Mouse (Mus musculus): Measurements from ENCODE around the gene Clpb. TPM values are rescaled to one million over a fixed set of nuclear protein-coding genes. Genes with fewer than 3 reads are reported as not detected.

The Clpb gene
- polyA plus RNA-seq, 1 experiment from 2014 or later, result 43.9 TPM

- no peak overlapping the region for H3K4me2 ChIP-seq
- no peaks in the 10 kb centered on the region for H3K9me3 ChIP-seq
- no peak for ATAC-seq (ENCODE audit: low FRiP score)
- H3K27ac ChIP-seq, result no peak overlapping the region
- no peak overlapping the region for H3K4me3 ChIP-seq (replicated peaks)
- peaks cover 15% of the 10 kb centered on the region for H3K4me1 ChIP-seq
- 4% methylated on average over 1 of the region's 1 CpGs for WGBS
- no peaks in the 10 kb centered on the region; the same call in 1 of the 2 replicates for H3K36me3 ChIP-seq (replicated peaks)
- H3K27me3 ChIP-seq, result no peaks in the 10 kb centered on the region
- no peak overlapping the region for H3K9ac ChIP-seq
These were observed 76.2 kb downstream of the Clpb start for GRCm38 (mm10) chr7:101739602-101740001.

- H3K9me3 ChIP-seq, result no peaks in the 10 kb centered on the region
- no peak overlapping the region for H3K27ac ChIP-seq
- 86% methylated on average over 4 of the region's 4 CpGs for WGBS
- H3K4me1 ChIP-seq, result peaks cover 15% of the 10 kb centered on the region
- H3K4me2 ChIP-seq, result no peak overlapping the region
- no peak overlapping the region for H3K4me3 ChIP-seq (replicated peaks)
- no peaks in the 10 kb centered on the region for H3K36me3 ChIP-seq (replicated peaks)
- H3K9ac ChIP-seq, result no peak overlapping the region
- ATAC-seq (ENCODE audit: low FRiP score), result no peak
- no peaks in the 10 kb centered on the region for H3K27me3 ChIP-seq
These were observed 80.1 kb downstream of the Clpb start for GRCm38 (mm10) chr7:101743487-101743886.

- Histone ChIP-seq H3K36me3 (replicated peaks) (no peaks in the 10 kb centered on the region), H3K27me3 (no peaks in the 10 kb centered on the region), H3K9ac (no peak overlapping the region), H3K27ac (no peak overlapping the region), H3K4me3 (replicated peaks) (no peak overlapping the region), H3K4me2 (no peak overlapping the region), H3K4me1 (0 out of 2 replicates have a peak, but pooled peaks cover 4% of the 10 kb centered on the region), H3K9me3 (no peaks in the 10 kb centered on the region)
- ATAC-seq (ENCODE audit: low FRiP score), result no peak
- 91% methylated on average over 12 of the region's 12 CpGs for WGBS
These were observed 83.3 kb downstream of the Clpb start for GRCm38 (mm10) chr7:101746559-101747334.

GRCm38 (mm10) chr7:101750268-101750667 is 86.8 kb downstream of the Clpb start:
- Histone ChIP-seq H3K4me3 (replicated peaks) (no peak overlapping the region), H3K36me3 (replicated peaks) (0 out of 2 replicates have a peak, but pooled peaks cover 6% of the 10 kb centered on the region), H3K4me1 (no peaks in the 10 kb centered on the region), H3K9me3 (no peaks in the 10 kb centered on the region), H3K4me2 (no peak overlapping the region), H3K9ac (no peak overlapping the region), H3K27ac (no peak overlapping the region), H3K27me3 (no peaks in the 10 kb centered on the region)
- no peak for ATAC-seq (ENCODE audit: low FRiP score)
- 85% methylated on average over 2 of the region's 2 CpGs for WGBS

GRCm38 (mm10) chr7:101752346-101752745 is 88.9 kb downstream of the Clpb start:
- H3K27me3 ChIP-seq, result no peaks in the 10 kb centered on the region
- H3K4me1 ChIP-seq, result no peaks in the 10 kb centered on the region
- WGBS, result 97% methylated on average over 3 of the region's 3 CpGs
- H3K9me3 ChIP-seq, result no peaks in the 10 kb centered on the region
- H3K9ac ChIP-seq, result no peak overlapping the region
- no peak overlapping the region for H3K4me2 ChIP-seq
- H3K27ac ChIP-seq, result no peak overlapping the region
- H3K36me3 ChIP-seq (replicated peaks), result 0 out of 2 replicates have a peak, but pooled peaks cover 6% of the 10 kb centered on the region
- no peak overlapping the region for H3K4me3 ChIP-seq (replicated peaks)
- no peak for ATAC-seq (ENCODE audit: low FRiP score)

GRCm38 (mm10) chr7:101753492-101753891 is 90.1 kb downstream of the Clpb start:
- H3K9me3 ChIP-seq, result no peaks in the 10 kb centered on the region
- H3K4me1 ChIP-seq, result no peaks in the 10 kb centered on the region
- no peak overlapping the region for H3K4me2 ChIP-seq
- ATAC-seq (ENCODE audit: low FRiP score), result no peak
- WGBS, result 91% methylated on average over 5 of the region's 5 CpGs
- H3K27me3 ChIP-seq, result no peaks in the 10 kb centered on the region
- no peak overlapping the region for H3K27ac ChIP-seq
- H3K4me3 ChIP-seq (replicated peaks), result no peak overlapping the region
- 0 out of 2 replicates have a peak, but pooled peaks cover 6% of the 10 kb centered on the region for H3K36me3 ChIP-seq (replicated peaks)
- H3K9ac ChIP-seq, result no peak overlapping the region

- H3K9ac ChIP-seq, result no peak overlapping the region
- H3K4me3 ChIP-seq (replicated peaks), result no peak overlapping the region
- no peaks in the 10 kb centered on the region for H3K4me1 ChIP-seq
- WGBS, result 84% methylated on average over 2 of the region's 2 CpGs
- no peak for ATAC-seq (ENCODE audit: low FRiP score)
- H3K27ac ChIP-seq, result no peak overlapping the region
- no peaks in the 10 kb centered on the region for H3K9me3 ChIP-seq
- no peaks in the 10 kb centered on the region for H3K27me3 ChIP-seq
- H3K36me3 ChIP-seq (replicated peaks), result 0 out of 2 replicates have a peak, but pooled peaks cover 11% of the 10 kb centered on the region
- no peak overlapping the region for H3K4me2 ChIP-seq
These were observed 91.0 kb downstream of the Clpb start for GRCm38 (mm10) chr7:101754416-101754815.

GRCm38 (mm10) chr7:101755301-101755700 is 91.9 kb downstream of the Clpb start:
- 95% methylated on average over 6 of the region's 6 CpGs for WGBS
- no peaks in the 10 kb centered on the region for H3K4me1 ChIP-seq
- no peak for ATAC-seq (ENCODE audit: low FRiP score)
- 0 out of 2 replicates have a peak, but pooled peaks cover 11% of the 10 kb centered on the region for H3K36me3 ChIP-seq (replicated peaks)
- H3K9me3 ChIP-seq, result no peaks in the 10 kb centered on the region
- no peak overlapping the region for H3K27ac ChIP-seq
- H3K4me2 ChIP-seq, result no peak overlapping the region
- no peak overlapping the region for H3K4me3 ChIP-seq (replicated peaks)
- no peak overlapping the region for H3K9ac ChIP-seq
- H3K27me3 ChIP-seq, result no peaks in the 10 kb centered on the region

- no peak overlapping the region for H3K9ac ChIP-seq
- no peak for ATAC-seq (ENCODE audit: low FRiP score)
These were observed 98.7 kb downstream of the Clpb start for GRCm38 (mm10) chr7:101761899-101762780.

GRCm38 (mm10) chr7:101767335-101767907 is 104.0 kb downstream of the Clpb start:
- Histone ChIP-seq H3K9ac (no peak overlapping the region), H3K27me3 (no peaks in the 10 kb centered on the region), H3K4me1 (peaks cover 7% of the 10 kb centered on the region; the same call in 1 of the 2 replicates), H3K9me3 (no peaks in the 10 kb centered on the region), H3K4me2 (no peak overlapping the region), H3K27ac (no peak overlapping the region), H3K36me3 (replicated peaks) (peaks cover 18% of the 10 kb centered on the region; the same call in 1 of the 2 replicates), H3K4me3 (replicated peaks) (no peak overlapping the region)
- ATAC-seq (ENCODE audit: low FRiP score), result no peak
- 81% methylated on average over 5 of the region's 5 CpGs for WGBS

More at GRCm38 (mm10) chr7:101761899-101762780, 98.7 kb downstream of the Clpb start:
- H3K9me3 ChIP-seq, result no peaks in the 10 kb centered on the region
- 95% methylated on average over 11 of the region's 11 CpGs for WGBS
- peaks cover 23% of the 10 kb centered on the region; the same call in 1 of the 2 replicates for H3K36me3 ChIP-seq (replicated peaks)
- H3K27ac ChIP-seq, result no peak overlapping the region
- H3K27me3 ChIP-seq, result no peaks in the 10 kb centered on the region
- no peaks in the 10 kb centered on the region for H3K4me1 ChIP-seq
- H3K4me3 ChIP-seq (replicated peaks), result no peak overlapping the region
- H3K4me2 ChIP-seq, result no peak overlapping the region

GRCm38 (mm10) chr7:101770051-101770450 is 106.6 kb downstream of the Clpb start:
- Histone ChIP-seq H3K4me2 (no peak overlapping the region), H3K36me3 (replicated peaks) (peaks cover 10% of the 10 kb centered on the region), H3K9me3 (no peaks in the 10 kb centered on the region), H3K4me3 (replicated peaks) (no peak overlapping the region), H3K27me3 (no peaks in the 10 kb centered on the region), H3K4me1 (peaks cover 18% of the 10 kb centered on the region), H3K9ac (no peak overlapping the region), H3K27ac (no peak overlapping the region)
- no peak for ATAC-seq (ENCODE audit: low FRiP score)
- WGBS, result 87% methylated on average over 7 of the region's 7 CpGs

- ATAC-seq (ENCODE audit: low FRiP score), result no peak
- Histone ChIP-seq H3K9ac (no peak overlapping the region), H3K27me3 (no peaks in the 10 kb centered on the region), H3K36me3 (replicated peaks) (peaks cover 3% of the 10 kb centered on the region), H3K4me2 (no peak overlapping the region), H3K4me3 (replicated peaks) (no peak overlapping the region), H3K9me3 (no peaks in the 10 kb centered on the region), H3K27ac (no peak overlapping the region), H3K4me1 (peaks cover 18% of the 10 kb centered on the region)
- WGBS, result 83% methylated on average over 1 of the region's 1 CpGs
These were observed 108.2 kb downstream of the Clpb start for GRCm38 (mm10) chr7:101771604-101772003.
